Mouse (Mus musculus): ENCODE measurements around the gene Mef2b. TPM values are rescaled to one million over a fixed set of nuclear protein-coding genes. Genes with fewer than 3 reads are reported as not detected.

Mef2b gene
- total RNA-seq, 2 experiments from 2014 or later = 0.46 to 0.49 TPM

Small RNA genes within 50 kb of the gene (microRNA-seq; reads per million reads assigned to microRNA genes)
- not detected for gene Mir7066

Other genes with a start within 250 kb of the Mef2b start
- under 1 TPM; 0.53 to 0.56 TPM for gene Tssk6, start 237.5 kb upstream of the Mef2b start, total RNA-seq (2021)
- 100 to 1,000 TPM; 166 to 176 TPM for gene Ndufa13, start 237.2 kb upstream of the Mef2b start, total RNA-seq (2021)
- 1 to 10 TPM; 1.9 to 2.7 TPM for gene Yjefn3, start 237.0 kb upstream of the Mef2b start, total RNA-seq (2021)
- gene Gatad2a, start 143.3 kb upstream of the Mef2b start, total RNA-seq (2021) = 10 to 100 TPM; 93.2 to 94.3 TPM
- 10 to 100 TPM; 56.7 to 63.4 TPM for gene Mau2, start 97.0 kb upstream of the Mef2b start, total RNA-seq (2021)
- gene Sugp1, start 96.9 kb upstream of the Mef2b start, total RNA-seq (2021) = 10 to 100 TPM; 30.9 to 31.5 TPM
- 1 to 10 TPM in 1 of 2 experiments, under 1 TPM in 1; 0.56 to 1.1 TPM for gene Tm6sf2, start 66.8 kb upstream of the Mef2b start, total RNA-seq (2021)
- under 1 TPM; 0.33 to 0.50 TPM for gene Hapln4, start 56.3 kb upstream of the Mef2b start, total RNA-seq (2021)
- under 1 TPM; 0.23 to 0.46 TPM for gene Ncan, start 18.8 kb upstream of the Mef2b start, total RNA-seq (2021)
- 10 to 100 TPM; 17.7 to 21.5 TPM for gene Nr2c2ap, start 8.4 kb upstream of the Mef2b start, total RNA-seq (2021)
- gene Rfxank, start 557 bp upstream of the Mef2b start, total RNA-seq (2021) = 10 to 100 TPM; 15.2 to 17.1 TPM
- 10 to 100 TPM; 52.5 to 55.0 TPM for gene Borcs8, start 212 bp upstream of the Mef2b start, total RNA-seq (2021)
- gene Tmem161a, start 32.6 kb downstream of the Mef2b start, total RNA-seq (2021) = 10 to 100 TPM; 70.2 to 74.5 TPM
- gene Slc25a42, start 72.6 kb downstream of the Mef2b start, total RNA-seq (2021) = 10 to 100 TPM; 28.5 to 44.0 TPM
- 10 to 100 TPM; 24.0 to 34.1 TPM for gene Sugp2, start 94.5 kb downstream of the Mef2b start, total RNA-seq (2021)
- gene Armc6, start 94.8 kb downstream of the Mef2b start, total RNA-seq (2021) = 10 to 100 TPM; 10.7 to 13.6 TPM
- 10 to 100 TPM; 16.7 to 20.9 TPM for gene Homer3, start 143.1 kb downstream of the Mef2b start, total RNA-seq (2021)
- 10 to 100 TPM; 69.9 to 72.0 TPM for gene Ddx49, start 162.8 kb downstream of the Mef2b start, total RNA-seq (2021)
- gene Cope, start 162.8 kb downstream of the Mef2b start, total RNA-seq (2021) = 100 to 1,000 TPM; 194 to 215 TPM
- 1 to 10 TPM; 1.8 to 2.2 TPM for gene Cers1, start 176.1 kb downstream of the Mef2b start, total RNA-seq (2021)
- under 1 TPM in 1 of 2 experiments, not detected in 1; 0.30 TPM for gene Gdf1, start 190.1 kb downstream of the Mef2b start, total RNA-seq (2021)
- 10 to 100 TPM; 62.2 to 67.6 TPM for gene Upf1, start 213.6 kb downstream of the Mef2b start, total RNA-seq (2021)
- not detected for gene Comp, start 233.8 kb downstream of the Mef2b start, total RNA-seq (2021)